Mouse (Mus musculus): Measurements from ENCODE around the gene Btg4.

- TF ChIP-seq EP300 (IDR thresholded peaks at IDR 0.05; ENCODE audit: low read length) = no peak
- TF ChIP-seq MEF2A (IDR thresholded peaks at IDR 0.05; ENCODE audit: borderline replicate concordance, low read depth, low read length) = no peak
- TF ChIP-seq TCF12 (IDR thresholded peaks at IDR 0.05; ENCODE audit: low read depth, low read length) = no peak
- TF ChIP-seq CTCF (conservative IDR thresholded peaks at IDR 0.05 in 1 of 2, IDR thresholded peaks at IDR 0.05 in 1 of 2; ENCODE audit: low read depth in 2 of 2, low read length in 2 of 2) = no peak
- TF ChIP-seq ZKSCAN1 (IDR thresholded peaks at IDR 0.05; ENCODE audit: borderline replicate concordance, low read depth, low read length) = no peak
- TF ChIP-seq MXI1 (IDR thresholded peaks at IDR 0.05; ENCODE audit: low read depth, low read length) = no peak
- TF ChIP-seq MAX (IDR thresholded peaks at IDR 0.05; ENCODE audit: low read length) = no peak
- TF ChIP-seq CHD1 (IDR thresholded peaks at IDR 0.05; ENCODE audit: low read depth, low read length) = no peak
- no peak for TF ChIP-seq NELFE (IDR thresholded peaks at IDR 0.05; ENCODE audit: low read depth, low read length)
- TF ChIP-seq NRF1 (IDR thresholded peaks at IDR 0.05; ENCODE audit: low read depth, low read length) = no peak
- TF ChIP-seq POLR2A (IDR thresholded peaks at IDR 0.05; ENCODE audit: low read depth, low read length) = no peak
- TF ChIP-seq ETS1 (conservative IDR thresholded peaks at IDR 0.05; ENCODE audit: low read depth, low read length) = no peak
Measured at GRCm38 (mm10) chr9:51020351-51020750, 40.4 kb upstream of the Btg4 start.

Data from CH12.LX (cell line).